ENCODE assay signal across 12 mouse cellular contexts in the genomic region with DNA sequence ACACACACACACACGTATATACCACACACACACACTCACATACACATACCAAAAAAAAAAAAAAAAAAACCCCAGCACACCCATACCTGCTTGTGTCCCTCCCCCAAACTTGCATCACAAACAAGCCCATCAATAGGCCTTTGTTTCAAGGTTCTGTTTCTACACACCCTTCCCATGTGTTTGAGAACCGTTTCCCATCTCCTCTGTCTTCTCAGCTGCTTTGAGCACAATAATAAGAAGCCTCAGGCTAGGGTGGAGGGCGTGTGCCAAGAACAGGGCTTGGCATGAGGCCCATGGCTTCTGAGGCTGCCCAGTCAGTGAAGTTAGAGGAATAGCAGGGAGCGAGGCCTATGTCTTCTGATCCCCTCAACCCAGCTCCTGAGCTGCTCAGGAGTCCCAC. TPM values are rescaled to one million over a fixed set of nuclear protein-coding genes. Genes with fewer than 3 reads are reported as not detected.
DNase-seq lines count a peak whose midpoint lies in the region; ATAC-seq and TF ChIP-seq lines count a peak whose summit lies in the region.
"Had no signal": no experiment of that assay in that cellular context is flagged by ENCODE, and none has a peak within 500 bp of the region (broad histone marks: within the 10 kb centered on the region; RNA-seq: fewer than 3 reads in every experiment).

No protein-coding gene starts in this region.

- no peak for TF ChIP-seq CTCF in forebrain, postnatal 0 days (IDR thresholded peaks at IDR 0.05; ENCODE audit: low read depth)

- ATAC-seq in forebrain, postnatal 0 days = no peak
- ATAC-seq in forebrain, embryonic 12.5 days (ENCODE audit: low FRiP score) = no peak
- no peak for ATAC-seq in kidney, embryonic 16.5 days (ENCODE audit: low FRiP score, low TSS enrichment)

- H3K27ac ChIP-seq in forebrain, postnatal 0 days (ENCODE audit: low read depth, low read length) = no peak overlapping the region
- no peak overlapping the region for H3K27ac ChIP-seq in forebrain, embryonic 12.5 days
- H3K27ac ChIP-seq in kidney, embryonic 16.5 days (ENCODE audit: low read length) = no peak overlapping the region
- H3K27ac ChIP-seq: heart, embryonic 15.5 days; macrophage had no signal

- H3K4me1 ChIP-seq in forebrain, postnatal 0 days (ENCODE audit: insufficient read depth) = peaks cover 3% of the 10 kb centered on the region; the same call in 1 of the 2 replicates
- H3K4me1 ChIP-seq in forebrain, embryonic 12.5 days = peaks cover 4% of the 10 kb centered on the region; the same call in 1 of the 2 replicates
- H3K4me1 ChIP-seq in kidney, embryonic 16.5 days (ENCODE audit: insufficient read depth, low read length) = peaks cover 15% of the 10 kb centered on the region

- peak; percentile 49 for DNase-seq in forebrain, postnatal 0 days
- peak; percentile 29 for DNase-seq in ovary, adult 18-20 months (ENCODE audit: low spot score)
- no peak for DNase-seq in ovary, postnatal 10 days (ENCODE audit: low spot score)
- DNase-seq in cerebellum, postnatal 10 days = peak; percentile 70 to 86
- peak; percentile 46 for DNase-seq in right cerebral cortex, postnatal 4 days
- no peak for DNase-seq in retina, embryonic 14.5 days (ENCODE audit: low spot score)

- H3K9me3 ChIP-seq in forebrain, postnatal 0 days (ENCODE audit: low read length) = no peaks in the 10 kb centered on the region
- no peaks in the 10 kb centered on the region for H3K9me3 ChIP-seq in forebrain, embryonic 12.5 days
- H3K9me3 ChIP-seq in kidney, embryonic 16.5 days (ENCODE audit: low read length) = no peaks in the 10 kb centered on the region
- H3K9me3 ChIP-seq: G1E; heart, embryonic 15.5 days had no signal

- no peaks in the 10 kb centered on the region for H3K36me3 ChIP-seq in forebrain, postnatal 0 days (ENCODE audit: insufficient read depth)
- no peaks in the 10 kb centered on the region for H3K36me3 ChIP-seq in forebrain, embryonic 12.5 days (replicated peaks)
- no peaks in the 10 kb centered on the region for H3K36me3 ChIP-seq in kidney, embryonic 16.5 days (ENCODE audit: insufficient read depth, low read length)
- H3K36me3 ChIP-seq: G1E; heart, embryonic 15.5 days had no signal

- no peak overlapping the region for H3K4me2 ChIP-seq in forebrain, postnatal 0 days (ENCODE audit: low read depth)
- no peak overlapping the region for H3K4me2 ChIP-seq in forebrain, embryonic 12.5 days
- H3K4me2 ChIP-seq in kidney, embryonic 16.5 days (replicated peaks; ENCODE audit: low read depth, low read length) = no peak overlapping the region
- H3K4me2 ChIP-seq: heart, embryonic 15.5 days had no signal

- H3K9ac ChIP-seq in forebrain, postnatal 0 days = no peak overlapping the region
- H3K9ac ChIP-seq in forebrain, embryonic 12.5 days = no peak overlapping the region
- H3K9ac ChIP-seq in kidney, embryonic 16.5 days (replicated peaks; ENCODE audit: low read length) = no peak overlapping the region
- H3K9ac ChIP-seq: heart, embryonic 15.5 days had no signal

- H3K4me3 ChIP-seq in forebrain, postnatal 0 days (ENCODE audit: low read depth, low read length) = no peak overlapping the region
- H3K4me3 ChIP-seq in forebrain, embryonic 12.5 days (replicated peaks) = no peak overlapping the region
- no peak overlapping the region for H3K4me3 ChIP-seq in kidney, embryonic 16.5 days (ENCODE audit: low read length)
- H3K4me3 ChIP-seq: heart, embryonic 15.5 days had no signal

- H3K27me3 ChIP-seq in forebrain, postnatal 0 days (ENCODE audit: insufficient read depth, low read length) = no peaks in the 10 kb centered on the region
- H3K27me3 ChIP-seq in forebrain, embryonic 12.5 days = no peaks in the 10 kb centered on the region
- peaks cover 4% of the 10 kb centered on the region; the same call in 1 of the 2 replicates for H3K27me3 ChIP-seq in kidney, embryonic 16.5 days (ENCODE audit: insufficient read depth, low read length)

- 33% methylated on average over 4 of the region's 4 CpGs for WGBS in forebrain, postnatal 0 days
- WGBS in forebrain, embryonic 12.5 days = 63% methylated on average over 3 of the region's 4 CpGs
- WGBS in kidney, embryonic 16.5 days = 68% methylated on average over 3 of the region's 4 CpGs

RNA-seq across cellular contexts. Expression of gene Inhbb, which starts 31.7 kb away (rescaled TPM):
- total RNA-seq in forebrain, postnatal 0 days (2014; rRNA removed) = 5.8 and 6.0 TPM in 2 replicates
- polyA plus RNA-seq in forebrain, postnatal 0 days (2015; fragmentation: Nextera tagmentation; extraction: Ambion mirVana) = 4.1 and 4.2 TPM in 2 replicates
- 1.8 and 2.3 TPM in 2 replicates for polyA plus RNA-seq in forebrain, embryonic 12.5 days (2016; fragmentation: Nextera tagmentation; extraction: Ambion mirVana)
- polyA plus RNA-seq in kidney, embryonic 16.5 days (2015; fragmentation: Nextera tagmentation; extraction: Ambion mirVana) = 0.32 and 0.36 TPM in 2 replicates
- total RNA-seq: neutrophil, adult 5-6 weeks had no signal
- polyA plus RNA-seq: G1E had no signal

RNA-seq across cellular contexts. Expression of gene Ralb, which starts 50.9 kb away (rescaled TPM):
- total RNA-seq in forebrain, postnatal 0 days (2014; rRNA removed) = 40.6 and 41.4 TPM in 2 replicates
- 55.1 and 57.3 TPM in 2 replicates for polyA plus RNA-seq in forebrain, postnatal 0 days (2015; fragmentation: Nextera tagmentation; extraction: Ambion mirVana)
- 65.7 and 67.3 TPM in 2 replicates for polyA plus RNA-seq in forebrain, embryonic 12.5 days (2016; fragmentation: Nextera tagmentation; extraction: Ambion mirVana)
- 167 and 174 TPM in 2 replicates for polyA plus RNA-seq in kidney, embryonic 16.5 days (2015; fragmentation: Nextera tagmentation; extraction: Ambion mirVana)

Comparison
In these comparisons a context has a peak if more than half of its experiments do, and no peak if none do; other contexts are left out.
1. DNase-seq: peak in forebrain, postnatal 0 days (single experiment), ovary, adult 18-20 months (single experiment), cerebellum, postnatal 10 days (2 of 2) and right cerebral cortex, postnatal 4 days (single experiment); none in ovary, postnatal 10 days (single experiment) and retina, embryonic 14.5 days (single experiment).